Mouse (Mus musculus) embryo, embryonic 10 days (tissue): ENCODE measurements around the gene Neurod4.

Experiments
- DNase-seq: peaks from one replicate; pipeline ENCODE4 v3.0.0-alpha.2; 2015; ENCODE audit warnings: low spot score

Gene Neurod4

DNA sequence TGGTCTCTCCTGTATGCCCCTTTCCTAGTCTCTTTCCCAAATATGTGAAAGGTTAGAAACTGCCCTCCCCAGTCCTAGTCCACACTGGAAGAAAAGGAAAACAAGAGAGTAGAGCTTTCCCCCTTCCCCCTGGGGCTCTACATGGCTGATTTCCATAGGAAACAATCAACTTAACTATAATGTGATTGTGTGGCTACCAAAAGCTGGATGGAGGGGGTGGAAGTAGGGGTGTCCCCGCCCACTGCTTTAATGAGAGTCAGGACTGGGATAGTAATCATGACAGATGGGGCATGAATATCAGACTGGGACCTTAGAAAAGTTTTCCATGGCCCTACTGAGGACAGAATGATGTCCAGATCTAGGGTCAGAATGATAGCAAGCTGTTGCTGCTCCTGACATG lies 45.5 kb downstream of the Neurod4 start:
- DNase-seq = peak; percentile 21

DNA sequence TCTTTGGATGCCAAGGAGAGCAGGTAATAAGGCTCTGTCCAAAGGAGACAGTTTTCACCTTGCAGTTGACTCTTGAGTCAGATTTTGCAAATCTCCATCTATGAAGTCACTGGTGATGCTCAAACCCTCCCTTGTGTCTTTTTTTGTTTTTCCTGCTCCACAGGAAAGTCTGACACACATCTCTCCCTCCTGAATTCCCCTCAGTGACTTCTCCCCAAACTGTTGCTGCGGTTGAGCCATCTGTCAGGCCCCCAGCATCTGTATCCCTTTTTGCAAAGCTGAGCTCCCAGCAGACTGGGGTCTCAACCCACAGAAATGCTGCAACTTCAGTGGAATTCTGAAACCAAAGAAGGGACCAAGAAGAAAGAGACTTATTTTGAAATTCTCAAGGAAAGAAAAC lies 47.9 kb downstream of the Neurod4 start:
- no peak for DNase-seq

DNA sequence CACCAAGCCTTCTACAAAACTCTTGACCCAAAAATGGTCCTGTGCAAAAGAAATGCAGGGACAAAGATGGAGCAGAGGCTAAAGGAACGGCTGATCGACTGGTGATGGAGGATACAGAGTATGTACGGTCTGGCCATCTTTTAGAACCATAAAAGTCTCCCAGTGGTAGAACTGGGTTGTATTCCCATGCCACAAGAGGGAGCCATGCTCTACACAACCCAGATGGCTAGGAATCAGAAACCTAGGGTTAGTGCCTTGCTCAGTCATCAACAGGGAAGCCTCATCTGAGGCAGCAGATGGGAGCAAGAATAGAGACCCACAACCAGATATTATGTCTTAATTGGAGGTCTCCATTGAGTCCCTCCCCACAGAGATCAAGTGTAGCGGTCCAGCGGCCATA lies 50.5 kb downstream of the Neurod4 start:
- peak; percentile 46 for DNase-seq

DNA sequence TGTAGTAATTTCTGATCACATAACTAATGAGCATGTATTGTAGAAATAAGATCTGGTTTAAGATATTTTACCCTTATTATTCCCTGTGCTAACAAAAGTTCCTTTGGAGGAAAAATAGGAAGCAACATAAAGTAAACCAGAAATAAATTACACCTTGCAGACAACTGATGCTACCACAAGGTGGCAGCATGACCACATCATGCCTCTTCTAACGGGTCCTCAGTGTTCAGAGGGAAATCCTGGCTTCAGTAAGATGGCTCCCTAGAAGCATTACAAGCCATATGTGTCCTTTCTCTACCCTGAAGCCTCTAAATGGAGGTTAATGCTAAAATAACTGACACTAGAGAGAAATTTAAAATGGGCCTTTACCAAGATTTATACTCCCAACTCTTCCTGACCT lies 51.8 kb downstream of the Neurod4 start:
- peak; percentile 85 for DNase-seq

DNA sequence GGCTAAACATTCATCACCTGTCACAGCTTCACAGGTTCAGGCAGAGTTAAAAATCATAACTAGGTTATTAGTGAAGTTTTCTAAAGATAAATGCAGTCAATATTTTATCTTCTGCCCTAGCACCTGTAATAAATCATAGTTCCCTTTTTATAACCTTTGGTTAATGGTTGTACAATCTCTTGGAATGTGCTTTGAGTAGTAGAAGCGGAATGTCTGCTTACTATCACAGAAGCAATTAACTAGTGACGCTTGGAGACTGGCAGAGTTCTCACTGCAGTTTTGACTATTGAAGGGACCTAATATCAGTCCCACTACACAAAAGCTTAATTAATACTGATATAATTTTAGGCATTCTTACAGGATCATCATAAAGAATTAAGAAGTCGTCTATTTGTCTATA lies 55.0 kb downstream of the Neurod4 start:
- no peak for DNase-seq
